Mouse (Mus musculus) midbrain, embryonic 12.5 days (tissue): Measurements from ENCODE around the gene Esx1. TPM values are rescaled to one million over a fixed set of nuclear protein-coding genes. Genes with fewer than 3 reads are reported as not detected.

ENCODE experiments used
- ATAC-seq: fragments of 200-750 bp; cut with Nextera tagmentation; 2 replicates; pipeline ENCODE4 v1.8.0; 2017; ENCODE audit warnings: low read depth, moderate TSS enrichment, moderate library complexity; ENCODE audit not compliant: low FRiP score
- H3K27ac ChIP-seq: fragments of 300-500 bp; sonication (generic); replicated peaks from 2 replicates; pipeline ENCODE4 v1.5.1; 2016; ENCODE audit warnings: mild to moderate bottlenecking
- H3K27me3 ChIP-seq: fragments of 300-500 bp; sonication (generic); 2 replicates; pipeline ENCODE4 v1.6.1; 2016; ENCODE audit warnings: mild to moderate bottlenecking
- H3K36me3 ChIP-seq: fragments of 300-500 bp; sonication (generic); 2 replicates; pipeline ENCODE4 v1.6.1; 2016
- H3K4me1 ChIP-seq: fragments of 300-500 bp; sonication (generic); 2 replicates; pipeline ENCODE4 v1.6.1; 2016
- H3K4me2 ChIP-seq: fragments of 300-500 bp; sonication (generic); replicated peaks from 2 replicates; pipeline ENCODE4 v1.6.1; 2016; ENCODE audit warnings: mild to moderate bottlenecking, moderate library complexity
- H3K4me3 ChIP-seq: fragments of 300-500 bp; sonication (generic); 2 replicates; pipeline ENCODE4 v1.5.1; 2016; ENCODE audit warnings: mild to moderate bottlenecking
- H3K9ac ChIP-seq: fragments of 300-500 bp; sonication (generic); replicated peaks from 2 replicates; pipeline ENCODE4 v1.6.1; 2016; ENCODE audit warnings: mild to moderate bottlenecking, moderate library complexity
- H3K9me3 ChIP-seq: fragments of 300-500 bp; sonication (generic); 2 replicates; pipeline ENCODE4 v1.6.1; 2016; ENCODE audit warnings: mild to moderate bottlenecking
- WGBS: fragments of 180-500 bp; shearing (Covaris S2); methylation state at CpG from one replicate; pipeline ENCODE4 v1.1.7; 2016; 5-methylcytosine and 5-hydroxymethylcytosine counted together
- polyA plus RNA-seq: library from polyadenylated mRNA; unstranded; fragments of >200 nt; fragmentation: Nextera tagmentation; extraction: Ambion mirVana; gene quantifications from 2 replicates; pipeline ENCODE4 v1.2.1, GENCODE M21; 2016

Gene Esx1
- not detected in 2 replicates for polyA plus RNA-seq

GRCm38 (mm10) chrX:137121718-137122117 lies at the start of gene Esx1:
Gene Esx1, minus strand, starts transcription at chrX:137122083.
- WGBS: 21% methylated on average over 18 of the region's 21 CpGs
- no peak for ATAC-seq
- Histone ChIP-seq H3K4me1 (no peaks in the 10 kb centered on the region), H3K36me3 (no peaks in the 10 kb centered on the region), H3K27ac (no peak within 1 kb of the TSS), H3K4me3 (peak within 1 kb of the TSS; percentile 13; the same call in 1 of the 2 replicates), H3K27me3 (peaks cover 84% of the 10 kb centered on the region), H3K4me2 (peak within 1 kb of the TSS; percentile 17; the same call in 1 of the 2 replicates), H3K9ac (no peak within 1 kb of the TSS), H3K9me3 (no peaks in the 10 kb centered on the region)

GRCm38 (mm10) chrX:137170021-137170420 lies 48.1 kb upstream of the Esx1 start:
- H3K4me2 ChIP-seq: no peak overlapping the region
- 45% methylated on average over 7 of the region's 7 CpGs for WGBS
- H3K4me1 ChIP-seq: no peaks in the 10 kb centered on the region
- no peak overlapping the region for H3K4me3 ChIP-seq
- no peak overlapping the region for H3K27ac ChIP-seq
- no peaks in the 10 kb centered on the region for H3K27me3 ChIP-seq
- no peaks in the 10 kb centered on the region for H3K36me3 ChIP-seq
- no peak overlapping the region for H3K9ac ChIP-seq
- no peaks in the 10 kb centered on the region for H3K9me3 ChIP-seq
- no peak for ATAC-seq

- no peaks in the 10 kb centered on the region for H3K9me3 ChIP-seq
- H3K9ac ChIP-seq: no peak overlapping the region
- H3K36me3 ChIP-seq: no peaks in the 10 kb centered on the region
- H3K4me2 ChIP-seq: no peak overlapping the region
- H3K27ac ChIP-seq: no peak overlapping the region
- ATAC-seq: no peak
- WGBS: 78% methylated on average over 7 of the region's 7 CpGs
- no peaks in the 10 kb centered on the region for H3K27me3 ChIP-seq
- H3K4me1 ChIP-seq: no peaks in the 10 kb centered on the region
- H3K4me3 ChIP-seq: no peak overlapping the region
These were observed 45.8 kb upstream of the Esx1 start for GRCm38 (mm10) chrX:137167658-137168057.

GRCm38 (mm10) chrX:137165621-137166020 lies 43.7 kb upstream of the Esx1 start:
- Histone ChIP-seq H3K9me3 (no peaks in the 10 kb centered on the region), H3K9ac (no peak overlapping the region), H3K27me3 (0 out of 2 replicates have a peak, but pooled peaks cover 4% of the 10 kb centered on the region), H3K27ac (no peak overlapping the region), H3K4me2 (no peak overlapping the region), H3K36me3 (no peaks in the 10 kb centered on the region), H3K4me3 (no peak overlapping the region), H3K4me1 (no peaks in the 10 kb centered on the region)
- ATAC-seq: no peak
- WGBS: 84% methylated on average over 3 of the region's 3 CpGs

- ATAC-seq: no peak
- no peak overlapping the region for H3K9ac ChIP-seq
- H3K27ac ChIP-seq: no peak overlapping the region
- H3K4me2 ChIP-seq: no peak overlapping the region
- 72% methylated on average over 1 of the region's 1 CpGs for WGBS
- no peaks in the 10 kb centered on the region for H3K9me3 ChIP-seq
- no peak overlapping the region for H3K4me3 ChIP-seq
- H3K27me3 ChIP-seq: 0 out of 2 replicates have a peak, but pooled peaks cover 4% of the 10 kb centered on the region
- H3K36me3 ChIP-seq: no peaks in the 10 kb centered on the region
- H3K4me1 ChIP-seq: no peaks in the 10 kb centered on the region
These were observed 40.8 kb upstream of the Esx1 start for GRCm38 (mm10) chrX:137162700-137163099.

- H3K4me1 ChIP-seq: no peaks in the 10 kb centered on the region
- H3K27ac ChIP-seq: no peak overlapping the region
- H3K4me2 ChIP-seq: no peak overlapping the region
- H3K27me3 ChIP-seq: 0 out of 2 replicates have a peak, but pooled peaks cover 4% of the 10 kb centered on the region
- no peak for ATAC-seq
- no peaks in the 10 kb centered on the region for H3K36me3 ChIP-seq
- no peak overlapping the region for H3K4me3 ChIP-seq
- no peaks in the 10 kb centered on the region for H3K9me3 ChIP-seq
- H3K9ac ChIP-seq: no peak overlapping the region
- 70% methylated on average over 3 of the region's 3 CpGs for WGBS
These were observed 39.1 kb upstream of the Esx1 start for GRCm38 (mm10) chrX:137160971-137161370.

GRCm38 (mm10) chrX:137149050-137149449 lies 27.2 kb upstream of the Esx1 start:
- no peaks in the 10 kb centered on the region for H3K27me3 ChIP-seq
- no peak overlapping the region for H3K9ac ChIP-seq
- no peaks in the 10 kb centered on the region for H3K4me1 ChIP-seq
- no peaks in the 10 kb centered on the region for H3K36me3 ChIP-seq
- H3K4me3 ChIP-seq: no peak overlapping the region
- no peak overlapping the region for H3K27ac ChIP-seq
- WGBS: 90% methylated on average over 11 of the region's 11 CpGs
- H3K4me2 ChIP-seq: no peak overlapping the region
- ATAC-seq: no peak
- no peaks in the 10 kb centered on the region for H3K9me3 ChIP-seq

- no peaks in the 10 kb centered on the region for H3K4me1 ChIP-seq
- H3K27ac ChIP-seq: no peak overlapping the region
- H3K4me3 ChIP-seq: no peak overlapping the region
- no peak overlapping the region for H3K4me2 ChIP-seq
- H3K27me3 ChIP-seq: no peaks in the 10 kb centered on the region
- H3K36me3 ChIP-seq: no peaks in the 10 kb centered on the region
- no peak overlapping the region for H3K9ac ChIP-seq
- no peaks in the 10 kb centered on the region for H3K9me3 ChIP-seq
- WGBS: 30% methylated on average over 4 of the region's 4 CpGs
- ATAC-seq: no peak
These were observed 22.8 kb upstream of the Esx1 start for GRCm38 (mm10) chrX:137144674-137145073.

- 84% methylated on average over 4 of the region's 4 CpGs for WGBS
- no peak for ATAC-seq
These were observed 21.8 kb upstream of the Esx1 start for GRCm38 (mm10) chrX:137143726-137144125.

GRCm38 (mm10) chrX:137142546-137142945 lies 20.7 kb upstream of the Esx1 start:
- H3K4me3 ChIP-seq: no peak overlapping the region
- no peak overlapping the region for H3K27ac ChIP-seq
- H3K9me3 ChIP-seq: no peaks in the 10 kb centered on the region
- no peaks in the 10 kb centered on the region for H3K4me1 ChIP-seq
- no peak overlapping the region for H3K4me2 ChIP-seq
- H3K9ac ChIP-seq: no peak overlapping the region
- H3K27me3 ChIP-seq: no peaks in the 10 kb centered on the region
- no peaks in the 10 kb centered on the region for H3K36me3 ChIP-seq
- no peak for ATAC-seq
- 18% methylated on average over 2 of the region's 2 CpGs for WGBS

More at GRCm38 (mm10) chrX:137143726-137144125, 21.8 kb upstream of the Esx1 start:
- H3K27me3 ChIP-seq: no peaks in the 10 kb centered on the region
- no peak overlapping the region for H3K4me3 ChIP-seq
- no peak overlapping the region for H3K4me2 ChIP-seq
- H3K36me3 ChIP-seq: no peaks in the 10 kb centered on the region
- H3K4me1 ChIP-seq: no peaks in the 10 kb centered on the region
- no peaks in the 10 kb centered on the region for H3K9me3 ChIP-seq
- H3K27ac ChIP-seq: no peak overlapping the region
- H3K9ac ChIP-seq: no peak overlapping the region

- Histone ChIP-seq H3K9me3 (no peaks in the 10 kb centered on the region), H3K4me1 (no peaks in the 10 kb centered on the region), H3K4me3 (no peak overlapping the region), H3K36me3 (no peaks in the 10 kb centered on the region), H3K27me3 (no peaks in the 10 kb centered on the region), H3K9ac (no peak overlapping the region), H3K4me2 (no peak overlapping the region), H3K27ac (no peak overlapping the region)
- WGBS: 24% methylated on average over 6 of the region's 6 CpGs
- peak; percentile 68; the same call in 1 of the 2 replicates for ATAC-seq
These were observed 19.8 kb upstream of the Esx1 start for GRCm38 (mm10) chrX:137141669-137142068.

GRCm38 (mm10) chrX:137127542-137127941 lies 5.7 kb upstream of the Esx1 start:
- no peak overlapping the region for H3K4me3 ChIP-seq
- no peaks in the 10 kb centered on the region for H3K36me3 ChIP-seq
- no peaks in the 10 kb centered on the region for H3K9me3 ChIP-seq
- H3K27ac ChIP-seq: no peak overlapping the region
- no peak overlapping the region for H3K4me2 ChIP-seq
- no peaks in the 10 kb centered on the region for H3K4me1 ChIP-seq
- no peak overlapping the region for H3K9ac ChIP-seq
- WGBS: 13% methylated on average over 17 of the region's 17 CpGs
- peaks cover 57% of the 10 kb centered on the region for H3K27me3 ChIP-seq
- ATAC-seq: peak; percentile 47; the same call in 1 of the 2 replicates
